Comparison of ENCODE assay signal across 17 mouse cellular contexts in the genomic region with DNA sequence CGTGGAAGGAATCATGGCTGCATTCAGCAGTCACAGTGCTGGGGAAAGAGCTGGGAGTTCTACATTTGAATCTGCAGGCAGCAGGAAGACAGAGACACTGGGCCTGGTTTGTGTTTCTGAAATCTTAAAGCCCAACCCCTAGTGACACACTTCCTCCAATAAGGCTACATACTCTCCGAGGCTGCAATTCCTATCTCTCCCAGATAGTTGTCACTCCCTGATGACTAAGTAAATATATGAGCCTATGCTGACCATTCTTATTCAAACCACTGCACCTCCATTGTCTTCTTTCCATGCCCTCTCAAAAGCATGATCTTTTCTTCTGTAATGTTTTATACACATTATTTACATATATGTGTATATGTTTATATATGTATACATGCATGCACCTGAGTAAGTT.
DNase-seq lines count a peak whose midpoint lies in the region; ATAC-seq lines count a peak whose summit lies in the region.
"Had no signal": no experiment of that assay in that cellular context is flagged by ENCODE, and none has a peak within 500 bp of the region (broad histone marks: within the 10 kb centered on the region; RNA-seq: fewer than 3 reads in every experiment).

No protein-coding gene starts in this region.

- no peak overlapping the region for H3K4me3 ChIP-seq in liver, embryonic 12.5 days
- no peak overlapping the region for H3K4me3 ChIP-seq in liver, embryonic 16.5 days (ENCODE audit: low read depth, low read length)
- no peak overlapping the region for H3K4me3 ChIP-seq in hindbrain, embryonic 13.5 days
- H3K4me3 ChIP-seq: embryonic facial prominence, embryonic 10.5 days; embryonic facial prominence, embryonic 12.5 days; forebrain, embryonic 13.5 days; forebrain, embryonic 15.5 days had no signal

- ATAC-seq in liver, embryonic 12.5 days: peak; percentile 51; the same call in 1 of the 2 replicates
- peak; percentile 55; the same call in 1 of the 2 replicates for ATAC-seq in liver, embryonic 16.5 days (ENCODE audit: low read depth)
- ATAC-seq in monocyte, adult 5-6 weeks (replicated peaks; ENCODE audit: insufficient number of reproducible peaks, low FRiP score, low TSS enrichment, poor library complexity, severe bottlenecking): no peak
- no peak for ATAC-seq in hindbrain, embryonic 13.5 days (ENCODE audit: low FRiP score)
- ATAC-seq: forebrain, embryonic 15.5 days; forebrain, postnatal 0 days had no signal

- H3K27ac ChIP-seq in liver, embryonic 12.5 days: no peak overlapping the region
- no peak overlapping the region for H3K27ac ChIP-seq in liver, embryonic 16.5 days (ENCODE audit: low read length)
- H3K27ac ChIP-seq in hindbrain, embryonic 13.5 days: no peak overlapping the region
- H3K27ac ChIP-seq: embryonic facial prominence, embryonic 10.5 days; embryonic facial prominence, embryonic 12.5 days; forebrain, embryonic 13.5 days; forebrain, embryonic 15.5 days had no signal

- no peak for DNase-seq in liver
- peak; percentile 22 for DNase-seq in 416B (ENCODE audit: low read depth)
- DNase-seq: adrenal gland, adult 2 months; adrenal gland, postnatal 10 days; adrenal gland, postnatal 36 days; cerebellum, adult 11-12 months; cerebellum, adult 2 months; cerebellum, adult 9-10 months; forebrain, postnatal 0 days had no signal

- 41% methylated on average over 2 of the region's 2 CpGs for WGBS in liver, embryonic 12.5 days (ENCODE audit: insufficient replicate concordance)
- 45% methylated on average over 2 of the region's 2 CpGs for WGBS in liver, embryonic 16.5 days (ENCODE audit: insufficient replicate concordance)
- 73% methylated on average over 2 of the region's 2 CpGs for whole genome bisulfite sequencing in hindbrain, embryonic 13.5 days

- no peaks in the 10 kb centered on the region for H3K36me3 ChIP-seq in liver, embryonic 12.5 days
- H3K36me3 ChIP-seq in liver, embryonic 16.5 days (ENCODE audit: control insufficient read depth, insufficient read depth): no peaks in the 10 kb centered on the region
- no peaks in the 10 kb centered on the region for H3K36me3 ChIP-seq in hindbrain, embryonic 13.5 days
- H3K36me3 ChIP-seq: embryonic facial prominence, embryonic 10.5 days; embryonic facial prominence, embryonic 12.5 days; forebrain, embryonic 15.5 days had no signal

- H3K4me1 ChIP-seq in liver, embryonic 12.5 days: peaks cover 44% of the 10 kb centered on the region
- H3K4me1 ChIP-seq in liver, embryonic 16.5 days (ENCODE audit: control insufficient read depth, low read depth, low read length): peaks cover 22% of the 10 kb centered on the region
- peaks cover 14% of the 10 kb centered on the region for H3K4me1 ChIP-seq in hindbrain, embryonic 13.5 days (replicated peaks)

- no peaks in the 10 kb centered on the region for H3K27me3 ChIP-seq in liver, embryonic 12.5 days (replicated peaks)
- H3K27me3 ChIP-seq in liver, embryonic 16.5 days (ENCODE audit: control insufficient read depth, insufficient read depth, low read depth, low read length): no peaks in the 10 kb centered on the region
- H3K27me3 ChIP-seq in hindbrain, embryonic 13.5 days: no peaks in the 10 kb centered on the region
- H3K27me3 ChIP-seq: embryonic facial prominence, embryonic 12.5 days; forebrain, embryonic 13.5 days; forebrain, embryonic 15.5 days had no signal

- H3K4me2 ChIP-seq in liver, embryonic 12.5 days: no peak overlapping the region
- H3K4me2 ChIP-seq in liver, embryonic 16.5 days (ENCODE audit: low read depth, low read length): no peak overlapping the region
- H3K4me2 ChIP-seq in hindbrain, embryonic 13.5 days: no peak overlapping the region
- H3K4me2 ChIP-seq: embryonic facial prominence, embryonic 12.5 days; forebrain, embryonic 13.5 days; forebrain, embryonic 15.5 days had no signal

- H3K9ac ChIP-seq in liver, embryonic 12.5 days: no peak overlapping the region
- H3K9ac ChIP-seq in liver, embryonic 16.5 days (ENCODE audit: low read depth, low read length): no peak overlapping the region
- H3K9ac ChIP-seq in hindbrain, embryonic 13.5 days: no peak overlapping the region
- H3K9ac ChIP-seq: embryonic facial prominence, embryonic 12.5 days; forebrain, embryonic 13.5 days; forebrain, embryonic 15.5 days; forebrain, postnatal 0 days had no signal

- no peaks in the 10 kb centered on the region for H3K9me3 ChIP-seq in liver, embryonic 12.5 days (replicated peaks)
- no peaks in the 10 kb centered on the region for H3K9me3 ChIP-seq in liver, embryonic 16.5 days (replicated peaks; ENCODE audit: control insufficient read depth, low read length)
- no peaks in the 10 kb centered on the region for H3K9me3 ChIP-seq in hindbrain, embryonic 13.5 days
- H3K9me3 ChIP-seq: embryonic facial prominence, embryonic 10.5 days; embryonic facial prominence, embryonic 12.5 days; forebrain, embryonic 13.5 days; forebrain, embryonic 15.5 days had no signal

Comparison
In these comparisons a context has a peak if more than half of its experiments do, and no peak if none do; other contexts are left out.
1. ATAC-seq: peak in liver, embryonic 12.5 days (single experiment) and liver, embryonic 16.5 days (single experiment); none in monocyte, adult 5-6 weeks (single experiment) and hindbrain, embryonic 13.5 days (single experiment).